Mouse (Mus musculus) ES-Bruce4 (cell line): ENCODE results near the gene Polr2i. TPM values are rescaled to one million over a fixed set of nuclear protein-coding genes. Genes with fewer than 3 reads are reported as not detected.

Experiments
- H3K27ac ChIP-seq: 2 replicates; pipeline ENCODE4 v1.5.1; 2012; ENCODE audit warnings: low read length, inconsistent platforms; ENCODE audit not compliant: insufficient read depth
- H3K27me3 ChIP-seq: 2 replicates; pipeline ENCODE4 v1.6.1; 2012; ENCODE audit warnings: mild to moderate bottlenecking, low read length, inconsistent platforms; ENCODE audit not compliant: control insufficient read depth, poor library complexity, insufficient read depth, severe bottlenecking
- H3K36me3 ChIP-seq: 2 replicates; pipeline ENCODE4 v1.6.1; 2012; ENCODE audit warnings: inconsistent platforms, mild to moderate bottlenecking, low read length, moderate library complexity; ENCODE audit not compliant: control insufficient read depth, poor library complexity, insufficient read depth, severe bottlenecking
- H3K4me1 ChIP-seq: one replicate; pipeline ENCODE4 v1.8.1; 2011; ENCODE audit warnings: low read length; ENCODE audit not compliant: control insufficient read depth, insufficient read depth
- H3K4me3 ChIP-seq: 2 replicates; pipeline ENCODE4 v1.5.1; 2011; ENCODE audit warnings: low read depth, mild to moderate bottlenecking, low read length
- H3K9ac ChIP-seq: 2 replicates; pipeline ENCODE4 v1.6.1; 2012; ENCODE audit warnings: low read depth, mild to moderate bottlenecking, inconsistent platforms; ENCODE audit not compliant: poor library complexity, severe bottlenecking
- H3K9me3 ChIP-seq: replicated peaks from 2 replicates; pipeline ENCODE4 v1.6.1; 2012; ENCODE audit warnings: mild to moderate bottlenecking, low read length, inconsistent platforms; ENCODE audit not compliant: control insufficient read depth, poor library complexity, insufficient read depth, severe bottlenecking
- CTCF ChIP-seq: IDR thresholded peaks from one replicate; pipeline ENCODE4 v1.8.1; 2011; ENCODE audit warnings: low read depth, low read length
- EP300 ChIP-seq: IDR thresholded peaks from 2 replicates; pipeline ENCODE4 v1.6.1; 2011; ENCODE audit warnings: low read depth, low read length; ENCODE audit not compliant: insufficient read depth
- POLR2A ChIP-seq: IDR thresholded peaks from one replicate; pipeline ENCODE4 v1.8.1; 2011; ENCODE audit warnings: low read length; ENCODE audit not compliant: insufficient read depth
- polyA plus RNA-seq: library from polyadenylated mRNA; stranded (reverse); fragments of >200 nt; gene quantifications from 2 replicates; pipeline ENCODE4 v1.2.4, GENCODE M21; 2011; ENCODE audit warnings: low read depth; ENCODE audit not compliant: missing spikeins, insufficient read depth, insufficient read length

Polr2i gene
- polyA plus RNA-seq, 1 experiment, result 58.7 TPM

DNA sequence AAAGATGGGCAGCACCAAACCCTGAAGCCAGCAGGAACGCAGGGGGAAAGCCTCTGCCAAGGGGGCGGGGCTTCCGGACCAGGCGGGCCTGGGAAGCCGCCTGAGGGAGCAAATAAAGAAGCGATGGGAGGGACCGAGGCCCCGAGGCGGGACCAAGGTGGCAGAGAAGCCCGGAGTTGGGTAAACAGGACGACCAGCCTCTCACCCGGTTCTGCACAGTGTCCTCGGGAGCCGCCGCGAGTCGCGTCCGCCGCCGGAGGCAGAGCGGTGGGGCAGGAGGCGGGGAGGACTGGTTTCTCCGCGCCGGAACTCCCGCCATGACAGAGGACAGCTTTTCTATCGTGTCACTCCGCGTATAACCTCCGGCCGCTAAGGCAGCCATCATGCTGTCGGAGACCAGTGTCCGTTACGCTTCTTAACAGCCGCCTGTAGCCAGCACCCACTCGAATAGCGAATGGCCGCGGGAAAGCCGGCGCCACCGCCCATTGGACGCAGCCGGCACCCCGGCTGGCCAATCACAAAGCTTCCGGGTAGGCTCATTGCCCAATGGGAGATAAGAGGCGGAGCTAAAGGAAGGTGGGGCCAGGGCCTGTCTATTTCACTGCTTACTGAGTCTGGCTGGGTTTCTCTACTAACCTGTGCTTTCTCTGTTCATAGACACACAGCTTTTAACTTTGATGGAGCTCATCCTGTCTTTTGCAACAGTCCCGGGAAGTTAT is 48.4 kb downstream of the Polr2i start, which contains the start of the genes Thap8 and Wdr62:
Thap8 (plus strand) TSS at position 144 of the 719 bp plus-strand sequence.
Wdr62 (minus strand) TSS at position 469 of the 719 bp plus-strand sequence.
- Histone ChIP-seq H3K4me1 (peaks cover 2% of the 10 kb centered on the region), H3K9me3 (no peaks in the 10 kb centered on the region), H3K27ac (peak within 1 kb of the TSS; percentile 97), H3K27me3 (no peaks in the 10 kb centered on the region), H3K4me3 (peak within 1 kb of the TSS; percentile 80), H3K36me3 (no peaks in the 10 kb centered on the region), H3K9ac (peak within 1 kb of the TSS; percentile 81)
- TF ChIP-seq POLR2A, result peak; percentile 80
- TF ChIP-seq EP300, result no peak
- TF ChIP-seq CTCF, result no peak

DNA sequence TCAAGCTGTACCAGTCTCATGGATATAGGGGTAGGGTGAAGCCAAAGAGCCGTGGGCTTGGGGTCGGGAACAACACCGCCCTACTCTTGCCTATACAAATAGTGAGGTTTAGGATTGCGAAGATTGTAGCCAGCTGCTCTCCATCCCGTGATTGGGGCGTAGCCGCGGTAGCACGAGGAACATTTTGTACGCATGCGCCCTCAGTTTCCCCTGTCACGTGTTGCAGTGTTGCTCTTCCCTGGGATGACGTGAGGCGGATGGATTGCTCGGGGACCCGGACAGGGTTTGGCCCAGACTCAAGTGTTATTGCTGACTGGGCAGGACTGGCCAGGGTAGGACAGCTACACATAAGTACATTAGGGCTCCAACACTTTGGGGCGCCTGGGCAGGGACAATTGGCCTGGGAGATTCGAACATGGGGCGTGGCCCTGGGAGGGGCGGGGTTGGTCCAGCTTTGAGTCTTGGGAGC is 49.0 kb downstream of the Polr2i start:
- H3K27ac ChIP-seq, result peak overlapping the region; percentile 97
- H3K9ac ChIP-seq, result peak overlapping the region; percentile 81
- H3K4me1 ChIP-seq, result peaks cover 2% of the 10 kb centered on the region
- no peaks in the 10 kb centered on the region for H3K9me3 ChIP-seq
- no peaks in the 10 kb centered on the region for H3K27me3 ChIP-seq
- no peaks in the 10 kb centered on the region for H3K36me3 ChIP-seq
- H3K4me3 ChIP-seq, result peak overlapping the region; percentile 73
- TF ChIP-seq EP300 (peak; percentile 65; the same call in 1 of the 2 replicates), CTCF (no peak)

DNA sequence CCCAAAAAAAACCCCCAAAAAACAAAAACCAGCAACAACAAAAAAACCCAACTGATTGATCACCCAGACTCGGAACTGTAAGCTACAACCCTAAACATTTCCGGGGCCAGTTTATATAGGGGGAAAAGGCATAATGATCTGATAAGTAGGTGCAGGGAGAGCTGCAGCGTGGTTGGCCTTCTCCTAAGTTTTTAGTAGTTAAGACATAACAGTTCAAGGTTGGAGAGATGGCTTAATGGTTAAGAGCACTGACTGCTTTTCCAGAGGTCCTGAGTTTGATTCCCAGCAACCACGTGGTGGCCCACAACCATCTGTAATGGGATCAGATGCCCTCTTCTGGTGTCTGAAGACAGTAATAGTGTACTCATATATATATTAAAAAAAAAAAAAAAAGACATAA is 49.8 kb downstream of the Polr2i start:
- no peaks in the 10 kb centered on the region for H3K36me3 ChIP-seq
- H3K4me3 ChIP-seq, result no peak overlapping the region
- peak overlapping the region; percentile 97 for H3K27ac ChIP-seq
- TF ChIP-seq POLR2A (no peak), EP300 (no peak), CTCF (no peak)
- H3K9me3 ChIP-seq, result no peaks in the 10 kb centered on the region
- H3K9ac ChIP-seq, result peak overlapping the region; percentile 81
- no peaks in the 10 kb centered on the region for H3K27me3 ChIP-seq
- peaks cover 2% of the 10 kb centered on the region for H3K4me1 ChIP-seq

DNA sequence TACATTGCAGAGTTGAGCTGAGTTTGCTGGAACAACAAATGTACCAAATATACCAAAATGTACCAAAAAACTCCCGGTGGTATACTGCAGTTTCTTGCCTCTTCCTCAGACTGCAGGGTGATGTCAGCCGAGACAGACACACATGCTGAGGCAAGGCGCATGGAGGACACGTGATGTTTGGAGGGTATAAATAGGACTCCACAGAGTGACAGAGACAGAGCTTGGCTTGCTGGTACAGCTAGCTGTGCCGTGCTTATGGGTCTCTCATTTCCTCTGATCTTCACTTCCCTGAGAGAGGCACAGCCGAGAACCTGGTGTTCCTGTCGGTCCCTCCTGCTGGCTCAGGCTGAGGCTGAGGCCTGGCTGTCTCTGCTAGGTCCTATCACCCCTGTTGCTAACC is 51.0 kb downstream of the Polr2i start:
- Histone ChIP-seq H3K4me1 (peaks cover 2% of the 10 kb centered on the region), H3K4me3 (no peak overlapping the region), H3K27ac (no peak overlapping the region), H3K36me3 (no peaks in the 10 kb centered on the region), H3K27me3 (no peaks in the 10 kb centered on the region), H3K9me3 (no peaks in the 10 kb centered on the region), H3K9ac (no peak overlapping the region)
- TF ChIP-seq POLR2A (no peak), EP300 (no peak), CTCF (no peak)

Other genes starting within 250 kb of the Polr2i start
- 98.0 and 103 TPM in 2 replicates for gene Zfp568, start 248.0 kb upstream of the Polr2i start, polyA plus RNA-seq
- 1.2 and 2.8 TPM in 2 replicates for gene Zfp14, start 180.6 kb upstream of the Polr2i start, polyA plus RNA-seq
- 13.4 and 15.4 TPM in 2 replicates for gene Zfp82, start 159.0 kb upstream of the Polr2i start, polyA plus RNA-seq
- not detected in 2 replicates for gene Gm26920, start 141.5 kb upstream of the Polr2i start, polyA plus RNA-seq
- gene Zfp566, start 141.4 kb upstream of the Polr2i start, polyA plus RNA-seq, result 12.0 and 13.7 TPM in 2 replicates
- 60.8 and 63.8 TPM in 2 replicates for gene Zfp260, start 137.2 kb upstream of the Polr2i start, polyA plus RNA-seq
- gene Zfp382, start 110.0 kb upstream of the Polr2i start, polyA plus RNA-seq, result 6.1 and 9.0 TPM in 2 replicates
- 44.4 and 46.2 TPM in 2 replicates for gene Zfp146, start 62.2 kb upstream of the Polr2i start, polyA plus RNA-seq
- 21.7 and 21.8 TPM in 2 replicates for gene Cox7a1, start 47.8 kb upstream of the Polr2i start, polyA plus RNA-seq
- gene Capns1, start 33.1 kb upstream of the Polr2i start, polyA plus RNA-seq, result 359 and 396 TPM in 2 replicates
- gene Tbcb, start 324 bp downstream of the Polr2i start, polyA plus RNA-seq, result 86.6 and 90.0 TPM in 2 replicates
- gene Ovol3, start 3.8 kb downstream of the Polr2i start, polyA plus RNA-seq, result not detected in 2 replicates
- 0.60 and 0.84 TPM in 2 replicates for gene Thap8, start 48.1 kb downstream of the Polr2i start, polyA plus RNA-seq
- 26.2 and 27.0 TPM in 2 replicates for gene Wdr62, start 48.5 kb downstream of the Polr2i start, polyA plus RNA-seq
- gene Clip3, start 59.8 kb downstream of the Polr2i start, polyA plus RNA-seq, result 49.4 and 52.2 TPM in 2 replicates
- gene Alkbh6, start 76.8 kb downstream of the Polr2i start, polyA plus RNA-seq, result 25.3 and 29.5 TPM in 2 replicates
- gene Syne4, start 82.9 kb downstream of the Polr2i start, polyA plus RNA-seq, result 41.6 and 43.7 TPM in 2 replicates
- 0.52 and 0.58 TPM in 2 replicates for gene E130208F15Rik, start 89.8 kb downstream of the Polr2i start, polyA plus RNA-seq
- gene Sdhaf1, start 91.9 kb downstream of the Polr2i start, polyA plus RNA-seq, result 5.6 and 7.3 TPM in 2 replicates
- gene Lrfn3, start 130.8 kb downstream of the Polr2i start, polyA plus RNA-seq, result 4.2 and 6.3 TPM in 2 replicates
- not detected in 2 replicates for gene Tyrobp, start 181.8 kb downstream of the Polr2i start, polyA plus RNA-seq
- not detected in 2 replicates for gene Hcst, start 187.9 kb downstream of the Polr2i start, polyA plus RNA-seq
- gene Nfkbid, start 189.8 kb downstream of the Polr2i start, polyA plus RNA-seq, result 4.1 TPM in 2 replicates
- gene Aplp1, start 213.6 kb downstream of the Polr2i start, polyA plus RNA-seq, result 70.6 and 78.2 TPM in 2 replicates
- 5.8 and 9.4 TPM in 2 replicates for gene Kirrel2, start 225.7 kb downstream of the Polr2i start, polyA plus RNA-seq
- gene Nphs1, start 226.4 kb downstream of the Polr2i start, polyA plus RNA-seq, result 27.5 and 30.9 TPM in 2 replicates